Mouse (Mus musculus): ENCODE results near the gene Timm29.

Timm29 gene

GRCm38 (mm10) chr9:21592703-21593121 is at the start of gene Timm29, which contains the start of gene Yipf2:
TSS of gene Timm29 (plus strand) at chr9:21592722.
TSS of gene Yipf2 (minus strand) at chr9:21592828.
- peak; percentile 75 to 85 for DNase-seq (ENCODE audit: low read depth in 1 of 2, low spot score in 2 of 2)

- DNase-seq (ENCODE audit: low read depth in 1 of 2, low spot score in 2 of 2): no peak
Observed at GRCm38 (mm10) chr9:21545351-21545915, 47.1 kb upstream of the Timm29 start.

GRCm38 (mm10) chr9:21545916-21546788 is 46.4 kb upstream of the Timm29 start:
- DNase-seq (ENCODE audit: low read depth in 1 of 2, low spot score in 2 of 2): peak; percentile 99

- no peak for DNase-seq (ENCODE audit: low read depth in 1 of 2, low spot score in 2 of 2)
Observed at GRCm38 (mm10) chr9:21546789-21547074, 45.8 kb upstream of the Timm29 start, which contains the start of gene Carm1. TSS of gene Carm1 (plus strand) at chr9:21546894.

- DNase-seq (ENCODE audit: low read depth in 1 of 2, low spot score in 2 of 2): no peak
Observed at GRCm38 (mm10) chr9:21547075-21547941, 45.2 kb upstream of the Timm29 start.

- DNase-seq (ENCODE audit: low read depth in 1 of 2, low spot score in 2 of 2): no peak
Observed at GRCm38 (mm10) chr9:21551049-21551448, 41.5 kb upstream of the Timm29 start.

GRCm38 (mm10) chr9:21553607-21554273 is 38.8 kb upstream of the Timm29 start:
- no peak for DNase-seq (ENCODE audit: low read depth in 1 of 2, low spot score in 2 of 2)

- no peak for DNase-seq (ENCODE audit: low read depth in 1 of 2, low spot score in 2 of 2)
Observed at GRCm38 (mm10) chr9:21555198-21555742, 37.3 kb upstream of the Timm29 start.

- no peak for DNase-seq (ENCODE audit: low read depth in 1 of 2, low spot score in 2 of 2)
Observed at GRCm38 (mm10) chr9:21556996-21557395, 35.5 kb upstream of the Timm29 start.

GRCm38 (mm10) chr9:21557556-21557955 is 35.0 kb upstream of the Timm29 start:
- DNase-seq (ENCODE audit: low read depth in 1 of 2, low spot score in 2 of 2): no peak

GRCm38 (mm10) chr9:21558366-21558765 is 34.2 kb upstream of the Timm29 start:
- DNase-seq (ENCODE audit: low read depth in 1 of 2, low spot score in 2 of 2): no peak

- DNase-seq (ENCODE audit: low read depth in 1 of 2, low spot score in 2 of 2): no peak
Observed at GRCm38 (mm10) chr9:21559151-21559550, 33.4 kb upstream of the Timm29 start.

- DNase-seq (ENCODE audit: low read depth in 1 of 2, low spot score in 2 of 2): no peak
Observed at GRCm38 (mm10) chr9:21564420-21564819, 28.1 kb upstream of the Timm29 start.

GRCm38 (mm10) chr9:21565004-21565586 is 27.4 kb upstream of the Timm29 start:
- no peak for DNase-seq (ENCODE audit: low read depth in 1 of 2, low spot score in 2 of 2)

- DNase-seq (ENCODE audit: low read depth in 1 of 2, low spot score in 2 of 2): no peak
Observed at GRCm38 (mm10) chr9:21566538-21566937, 26.0 kb upstream of the Timm29 start.

- DNase-seq (ENCODE audit: low read depth in 1 of 2, low spot score in 2 of 2): no peak
Observed at GRCm38 (mm10) chr9:21567051-21567450, 25.5 kb upstream of the Timm29 start.

- DNase-seq (ENCODE audit: low read depth in 1 of 2, low spot score in 2 of 2): no peak
Observed at GRCm38 (mm10) chr9:21568657-21569255, 23.8 kb upstream of the Timm29 start.

GRCm38 (mm10) chr9:21574012-21574801 is 18.3 kb upstream of the Timm29 start:
- no peak for DNase-seq (ENCODE audit: low read depth in 1 of 2, low spot score in 2 of 2)

- DNase-seq (ENCODE audit: low read depth in 1 of 2, low spot score in 2 of 2): no peak
Observed at GRCm38 (mm10) chr9:21575253-21575652, 17.3 kb upstream of the Timm29 start.

Measured in monocyte, adult 2 months (primary cell).